Mouse (Mus musculus): Measurements from ENCODE around the gene Mfsd11. TPM values are rescaled to one million over a fixed set of nuclear protein-coding genes. Genes with fewer than 3 reads are reported as not detected.
"Not testable (repeated sequence)": the region's sequence is repeated elsewhere in the genome, so short reads cannot be mapped to it uniquely, and the experiment has no call there.

The Mfsd11 gene
- polyA plus RNA-seq, 1 experiment from 2014 or later: 46.3 TPM

DNA sequence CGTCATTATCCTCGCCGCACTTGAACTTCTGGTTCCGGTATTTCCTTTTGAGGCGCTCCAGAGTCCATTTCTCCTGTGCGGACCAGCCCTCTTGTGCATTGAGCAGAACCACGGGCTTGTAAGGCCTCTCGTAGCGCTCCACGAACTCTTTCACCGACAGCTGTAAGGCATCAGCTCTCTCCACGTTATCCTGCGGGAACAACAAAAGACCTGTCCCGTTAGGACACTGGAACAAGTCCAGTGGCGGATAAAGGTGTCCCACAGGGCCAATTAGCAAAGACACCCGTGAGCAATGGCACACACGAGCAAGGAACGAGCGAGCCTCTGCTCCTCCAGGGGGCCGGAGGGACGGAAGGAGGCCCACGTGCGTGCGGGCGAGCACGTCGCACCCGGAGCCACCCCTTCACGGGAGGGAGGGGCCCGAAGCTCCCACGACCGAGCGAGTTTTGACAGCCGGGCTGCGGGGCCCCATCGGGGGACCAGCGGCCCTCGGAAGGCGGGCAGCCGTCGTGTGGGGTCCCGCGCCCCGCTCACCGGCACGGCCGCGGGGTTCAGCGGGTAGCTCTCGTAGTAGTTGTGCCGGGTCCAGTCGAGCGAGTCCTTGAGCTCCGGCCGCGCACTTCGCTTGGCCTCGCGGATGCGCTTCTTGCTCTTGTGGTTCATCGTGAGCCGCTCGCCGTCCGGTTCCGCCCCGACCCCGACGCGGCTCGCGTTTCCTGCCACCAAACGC is 9.5 kb upstream of the Mfsd11 start:
- ATAC-seq (ENCODE audit: low FRiP score, low read depth): peak; percentile 48; the same call in 1 of the 2 replicates
- Histone ChIP-seq H3K4me1 (peaks cover 45% of the 10 kb centered on the region), H3K9ac (replicated peaks) (peak overlapping the region; percentile 80), H3K27ac (replicated peaks) (peak overlapping the region; percentile 97), H3K4me3 (peak overlapping the region; percentile 79), H3K9me3 (no peaks in the 10 kb centered on the region), H3K4me2 (replicated peaks) (peak overlapping the region; percentile 81), H3K27me3 (no peaks in the 10 kb centered on the region), H3K36me3 (peaks cover 36% of the 10 kb centered on the region)
- WGBS: under 1% methylated on average over 71 of the region's 73 CpGs

DNA sequence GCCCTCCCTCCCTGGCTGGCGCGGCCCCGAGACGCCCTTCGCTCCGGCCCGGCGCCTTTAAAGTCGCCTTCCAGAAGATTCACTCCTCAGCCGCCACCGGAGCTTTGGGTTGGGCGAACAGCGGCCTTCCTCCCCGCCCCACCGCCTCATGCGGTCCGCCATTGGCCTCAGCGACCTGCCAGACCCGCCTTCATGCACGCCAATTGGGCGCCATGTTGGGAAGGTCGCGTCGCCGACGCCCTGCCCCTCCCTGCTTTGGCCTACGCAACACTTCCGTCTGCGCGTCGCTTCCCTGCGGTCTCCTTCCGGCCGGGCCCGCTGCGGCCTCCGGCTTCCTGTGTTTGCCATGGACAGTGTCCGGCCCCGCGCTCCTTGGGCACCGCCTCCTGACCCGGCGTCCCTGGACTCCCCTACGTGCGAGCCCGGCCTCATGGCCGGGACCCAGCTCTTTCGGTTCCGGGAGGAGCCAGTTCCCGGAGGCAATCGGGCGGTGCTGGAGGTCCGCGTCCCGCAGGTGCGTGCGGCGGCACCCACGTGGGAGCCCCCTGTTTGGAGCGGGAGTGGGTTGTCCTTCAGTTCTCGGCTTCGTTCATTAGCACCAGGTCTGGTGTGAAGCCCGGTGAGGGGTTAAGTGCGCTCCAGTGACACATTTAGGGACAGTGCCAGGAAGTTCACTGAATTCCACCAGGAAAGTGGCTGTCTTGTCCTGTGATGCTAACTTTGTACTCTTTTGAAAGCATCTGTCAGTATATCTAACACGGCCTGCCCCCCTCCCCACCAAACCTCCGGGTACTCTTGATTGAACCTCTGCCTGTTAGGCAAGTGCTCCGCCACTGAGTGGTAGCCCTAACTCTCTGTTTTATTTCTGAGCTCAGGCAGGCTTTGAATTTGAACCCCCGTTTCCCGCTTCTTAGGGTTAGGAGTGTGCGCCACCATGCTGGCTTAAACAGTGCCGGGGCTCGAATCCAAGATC is 8.7 kb upstream of the Mfsd11 start, which contains the start of the genes Mettl23 and Jmjd6:
TSS of gene Mettl23 (plus strand) at position 18 of the 973 bp plus-strand sequence.
TSS of gene Jmjd6 (minus strand) at position 189 of the 973 bp plus-strand sequence.
- Histone ChIP-seq H3K9me3 (no peaks in the 10 kb centered on the region), H3K27ac (replicated peaks) (peak within 1 kb of the TSS; percentile 97), H3K9ac (replicated peaks) (peak within 1 kb of the TSS; percentile 80), H3K4me3 (peak within 1 kb of the TSS; percentile 79), H3K4me1 (peaks cover 45% of the 10 kb centered on the region), H3K4me2 (replicated peaks) (peak within 1 kb of the TSS; percentile 81), H3K27me3 (no peaks in the 10 kb centered on the region), H3K36me3 (peaks cover 36% of the 10 kb centered on the region)
- WGBS: 1% methylated on average over 65 of the region's 72 CpGs
- ATAC-seq (ENCODE audit: low FRiP score, low read depth): peak; percentile 95

DNA sequence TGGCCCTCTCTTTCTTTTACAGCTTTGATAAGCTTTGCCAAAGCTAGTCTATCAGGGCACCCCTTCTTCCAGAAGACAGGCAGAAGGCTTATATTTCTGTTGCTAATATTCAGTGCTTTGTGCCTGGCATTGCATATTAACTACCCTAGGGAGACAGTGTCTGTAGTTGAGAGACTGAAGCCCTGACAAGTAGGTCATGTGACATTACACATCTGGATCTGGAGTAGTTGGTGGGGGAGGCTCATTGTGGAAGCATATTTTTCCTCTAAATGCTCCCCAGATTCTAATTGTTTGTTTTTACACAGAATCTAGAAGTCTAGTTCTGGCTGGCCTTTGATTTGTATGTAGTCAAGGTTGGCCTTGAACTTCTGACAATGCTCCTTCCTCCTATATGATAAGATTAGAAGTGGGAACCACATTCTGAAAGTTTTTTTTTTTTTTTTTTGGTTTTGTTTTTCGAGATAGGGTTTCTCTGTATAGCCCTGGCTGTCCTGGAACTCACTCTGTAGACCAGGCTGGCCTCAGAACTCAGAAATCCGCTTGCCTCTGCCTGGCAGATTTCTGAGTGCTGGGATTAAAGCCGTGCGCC is 5.6 kb upstream of the Mfsd11 start:
- Histone ChIP-seq H3K27me3 (no peaks in the 10 kb centered on the region), H3K4me1 (peaks cover 33% of the 10 kb centered on the region), H3K4me2 (replicated peaks) (no peak overlapping the region), H3K9ac (replicated peaks) (no peak overlapping the region), H3K9me3 (no peaks in the 10 kb centered on the region), H3K36me3 (peaks cover 31% of the 10 kb centered on the region), H3K4me3 (no peak overlapping the region), H3K27ac (replicated peaks) (0 out of 2 replicates have a peak overlapping the region, but pooled peaks have one; percentile 6)
- WGBS: 79% methylated on average over 4 of the region's 4 CpGs
- ATAC-seq (ENCODE audit: low FRiP score, low read depth): no peak

DNA sequence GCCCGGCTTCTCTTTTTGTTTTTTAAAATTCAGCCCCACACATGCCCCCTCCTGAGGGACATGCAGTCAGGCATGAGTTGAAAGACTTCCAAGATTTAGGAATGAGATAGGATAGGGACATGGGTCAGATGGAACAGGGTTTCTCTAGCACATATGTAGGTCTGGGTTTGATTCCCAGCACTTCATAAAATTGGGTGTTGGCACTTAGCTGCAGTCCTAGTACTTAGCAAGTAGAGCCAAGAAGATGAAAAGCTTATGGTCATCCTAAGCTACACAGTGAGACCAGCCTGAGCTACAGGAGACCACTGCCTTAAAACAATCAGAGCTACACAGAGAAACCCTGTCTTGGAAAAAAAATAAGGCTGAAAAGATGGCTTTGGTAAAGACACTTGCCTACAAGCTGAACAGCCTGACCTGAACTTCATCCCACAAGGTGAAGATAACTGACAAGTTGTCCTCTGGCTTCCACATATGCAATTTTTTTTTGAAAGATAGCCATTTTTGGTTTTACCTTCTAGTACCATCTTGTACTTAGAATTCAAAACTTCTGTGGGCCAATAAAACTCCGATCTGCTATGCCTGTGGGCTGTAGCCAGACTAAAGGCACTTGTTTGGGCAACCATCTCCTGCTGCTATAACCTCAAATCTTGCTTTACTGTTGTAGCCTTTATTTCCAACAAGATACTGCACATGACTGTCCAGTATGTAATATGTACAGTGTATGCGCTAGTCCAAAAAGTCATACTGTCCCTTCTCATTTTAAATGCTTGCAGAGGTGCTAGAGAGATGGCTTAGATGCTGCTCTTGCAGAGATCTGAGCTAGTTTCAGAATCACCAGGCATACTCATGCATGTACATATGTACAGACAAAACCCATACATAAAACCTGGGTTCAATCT is 4.8 kb upstream of the Mfsd11 start:
- Histone ChIP-seq H3K9ac (replicated peaks) (no peak overlapping the region), H3K27ac (replicated peaks) (no peak overlapping the region), H3K4me3 (no peak overlapping the region), H3K4me1 (peaks cover 28% of the 10 kb centered on the region), H3K9me3 (no peaks in the 10 kb centered on the region), H3K4me2 (replicated peaks) (no peak overlapping the region), H3K36me3 (peaks cover 31% of the 10 kb centered on the region), H3K27me3 (no peaks in the 10 kb centered on the region)
- no peak for ATAC-seq (ENCODE audit: low FRiP score, low read depth)
- WGBS: 92% methylated on average over 3 of the region's 3 CpGs

DNA sequence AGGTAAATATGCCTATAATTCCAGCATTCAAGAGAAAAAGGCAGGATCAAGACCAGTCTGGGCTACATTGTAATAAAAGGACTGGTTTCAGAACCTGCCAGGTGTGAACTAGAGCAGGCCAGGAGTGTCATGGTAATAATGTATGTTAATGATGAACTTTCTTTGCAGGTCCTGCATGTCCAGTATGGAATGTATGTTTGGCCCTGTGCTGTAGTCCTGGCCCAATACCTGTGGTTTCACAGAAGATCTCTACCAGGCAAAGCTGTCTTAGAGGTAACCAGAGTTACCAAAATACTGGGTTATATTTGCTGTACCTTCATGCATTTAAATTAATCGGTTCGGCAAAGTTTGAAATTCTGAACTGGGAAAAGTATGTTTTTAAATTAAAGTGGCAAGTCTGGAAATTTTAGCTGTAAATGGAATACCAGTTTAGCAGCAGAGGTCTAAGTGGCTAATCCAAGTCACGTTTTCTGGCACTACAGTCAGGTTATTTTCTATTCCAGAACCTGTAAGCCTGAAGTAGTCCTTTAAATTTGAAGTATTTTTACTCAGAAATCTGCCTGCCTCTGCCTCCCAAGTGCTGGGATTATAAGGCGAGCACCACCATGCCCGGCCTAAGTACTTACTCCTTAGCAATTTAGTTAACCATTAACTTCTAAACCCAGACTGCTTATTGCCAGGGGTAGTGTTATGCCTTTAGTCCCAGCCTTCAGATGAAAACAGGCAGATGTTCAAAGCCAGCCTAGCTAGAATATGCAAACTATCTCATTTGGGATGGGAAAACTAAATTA is 4.0 kb upstream of the Mfsd11 start:
- ATAC-seq (ENCODE audit: low FRiP score, low read depth): no peak
- Histone ChIP-seq H3K4me1 (peaks cover 28% of the 10 kb centered on the region), H3K9ac (replicated peaks) (no peak overlapping the region), H3K27me3 (no peaks in the 10 kb centered on the region), H3K4me3 (no peak overlapping the region), H3K36me3 (peaks cover 31% of the 10 kb centered on the region), H3K4me2 (replicated peaks) (no peak overlapping the region), H3K9me3 (no peaks in the 10 kb centered on the region), H3K27ac (replicated peaks) (no peak overlapping the region)
- WGBS: 87% methylated on average over 5 of the region's 5 CpGs

DNA sequence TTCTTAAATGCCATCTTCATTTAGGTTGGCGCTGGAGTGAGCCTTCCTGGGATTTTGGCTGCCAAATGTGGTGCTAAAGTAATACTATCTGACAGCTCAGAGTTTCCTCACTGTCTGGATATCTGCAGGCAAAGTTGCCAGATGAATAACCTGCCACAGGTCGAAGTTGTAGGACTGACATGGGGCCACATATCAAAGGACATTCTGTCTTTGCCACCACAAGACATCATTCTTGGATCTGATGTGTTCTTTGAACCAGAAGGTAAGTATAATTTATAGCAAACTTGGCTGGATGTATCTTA is 3.4 kb upstream of the Mfsd11 start:
- not testable (repeated sequence) for H3K9ac ChIP-seq (replicated peaks); H3K4me2 ChIP-seq (replicated peaks); H3K4me3 ChIP-seq; ATAC-seq (ENCODE audit: low FRiP score, low read depth); H3K27ac ChIP-seq (replicated peaks); H3K27me3 ChIP-seq; H3K9me3 ChIP-seq
- WGBS: 79% methylated on average over 2 of the region's 2 CpGs
- H3K4me1 ChIP-seq: peaks cover 27% of the 10 kb centered on the region
- H3K36me3 ChIP-seq: peaks cover 31% of the 10 kb centered on the region

DNA sequence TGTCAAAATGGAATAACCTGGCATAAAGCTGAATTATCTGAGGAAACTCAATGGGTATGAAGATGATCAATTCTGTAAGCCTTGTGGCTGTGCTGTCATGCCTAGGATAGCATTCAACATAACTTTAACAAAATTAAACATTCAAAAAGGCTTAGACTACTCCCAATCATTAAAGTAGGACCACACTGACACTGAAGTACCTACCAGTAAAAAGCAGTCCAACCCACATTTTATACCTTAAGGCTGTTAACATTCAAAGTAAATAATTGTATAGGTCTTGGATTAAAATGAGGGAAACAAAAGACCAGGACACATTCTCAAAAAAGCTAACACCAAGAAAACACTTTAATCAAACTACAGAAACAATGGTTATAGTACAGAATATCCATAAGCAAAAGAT is 2.7 kb upstream of the Mfsd11 start:
- H3K27me3 ChIP-seq: no peaks in the 10 kb centered on the region
- no peak overlapping the region for H3K9ac ChIP-seq (replicated peaks)
- ATAC-seq (ENCODE audit: low FRiP score, low read depth): no peak
- peaks cover 31% of the 10 kb centered on the region for H3K36me3 ChIP-seq
- H3K4me1 ChIP-seq: peaks cover 26% of the 10 kb centered on the region
- no peak overlapping the region for H3K4me3 ChIP-seq
- H3K27ac ChIP-seq (replicated peaks): no peak overlapping the region
- no peak overlapping the region for H3K4me2 ChIP-seq (replicated peaks)
- no peaks in the 10 kb centered on the region for H3K9me3 ChIP-seq

DNA sequence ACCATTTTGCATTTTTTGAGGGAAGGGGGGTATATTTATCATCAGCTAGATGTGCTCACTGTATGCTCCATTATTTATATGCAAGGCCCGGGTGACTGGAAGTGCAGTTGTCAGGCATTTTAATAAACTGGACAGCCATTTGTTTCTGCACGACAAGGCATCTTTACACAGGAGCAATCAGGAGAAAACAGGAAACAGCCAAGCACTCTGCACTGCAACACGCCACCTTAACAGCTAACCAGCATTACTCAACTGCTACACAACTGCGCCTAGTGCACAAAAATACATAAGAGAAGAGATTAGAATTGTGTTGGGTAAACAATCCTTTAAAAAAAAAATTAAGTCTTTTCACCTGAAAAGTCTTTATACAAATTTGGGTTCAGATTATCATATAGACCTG is 2.2 kb upstream of the Mfsd11 start:
- Histone ChIP-seq H3K27ac (replicated peaks) (no peak overlapping the region), H3K4me2 (replicated peaks) (peak overlapping the region; percentile 84), H3K4me3 (peak overlapping the region; percentile 21; the same call in 1 of the 2 replicates), H3K9me3 (no peaks in the 10 kb centered on the region), H3K27me3 (no peaks in the 10 kb centered on the region), H3K9ac (replicated peaks) (0 out of 2 replicates have a peak overlapping the region, but pooled peaks have one; percentile 24), H3K36me3 (peaks cover 31% of the 10 kb centered on the region), H3K4me1 (peaks cover 30% of the 10 kb centered on the region)
- ATAC-seq (ENCODE audit: low FRiP score, low read depth): no peak
- 69% methylated on average over 4 of the region's 4 CpGs for WGBS

DNA sequence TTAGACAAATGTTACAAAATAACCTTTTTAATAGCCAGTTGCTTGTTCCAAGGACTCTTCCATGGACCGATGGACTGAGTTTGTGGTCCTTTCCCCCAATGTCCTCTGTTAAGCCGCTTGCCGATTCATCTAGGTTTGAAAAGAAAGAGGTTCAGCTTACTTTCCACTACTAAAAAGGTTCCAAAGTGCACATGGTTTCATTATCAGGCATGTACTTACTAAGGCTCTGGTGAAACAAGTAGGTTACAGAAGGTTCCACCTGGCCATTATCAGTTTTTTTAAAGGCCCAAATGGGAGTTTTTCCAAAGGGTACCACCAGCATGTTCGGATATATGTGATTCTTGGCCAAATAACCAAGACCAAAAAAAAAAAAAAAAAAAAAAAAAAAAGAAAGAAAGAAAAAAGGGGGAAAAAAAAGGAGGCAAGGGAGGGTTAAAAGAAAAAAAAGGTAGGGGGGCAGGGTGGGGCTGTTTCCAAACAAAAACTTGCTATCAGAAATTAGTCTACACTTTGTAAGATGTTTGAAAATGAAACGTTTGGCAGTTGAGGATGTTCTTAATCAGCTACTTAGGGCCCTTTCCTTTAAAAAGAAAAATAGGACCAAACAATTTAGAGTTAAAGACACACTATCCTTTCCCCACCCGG is 1.3 kb upstream of the Mfsd11 start:
- 40% methylated on average over 6 of the region's 6 CpGs for WGBS
- no peak for ATAC-seq (ENCODE audit: low FRiP score, low read depth)

DNA sequence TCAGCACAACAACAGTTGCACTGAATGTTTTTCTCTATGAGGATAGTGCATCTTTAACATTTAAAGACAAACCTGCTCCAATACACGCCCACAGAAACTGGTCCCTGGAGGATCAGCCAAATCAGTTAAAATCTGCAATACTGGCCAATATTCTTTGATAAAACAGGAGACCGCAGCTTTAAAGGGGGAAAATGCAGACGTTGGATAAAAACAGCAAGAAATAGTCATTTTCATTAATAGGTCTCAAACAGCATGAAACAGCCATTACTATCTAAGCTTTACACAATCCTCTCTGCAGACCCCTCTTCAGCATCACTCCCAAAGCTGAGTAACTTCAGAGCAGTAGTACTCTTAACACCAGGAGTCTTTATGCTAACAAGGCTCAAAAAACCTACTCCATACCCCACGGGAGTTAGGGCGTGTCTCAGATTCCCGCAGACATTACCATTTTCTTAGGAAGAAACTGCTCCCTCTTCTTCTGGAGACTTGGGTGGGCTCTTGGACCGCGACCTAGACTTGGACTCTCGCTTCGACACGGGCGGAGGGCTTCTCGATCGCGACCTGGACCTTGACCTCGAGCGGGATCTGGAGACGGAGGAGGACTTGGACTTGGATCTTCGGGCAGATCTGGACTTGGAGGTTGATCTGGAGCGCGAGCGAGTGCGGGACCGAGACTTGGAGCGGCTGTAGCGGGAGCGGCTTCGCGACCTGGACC is 507 bp upstream of the Mfsd11 start:
- peak overlapping the region; percentile 84 for H3K4me2 ChIP-seq (replicated peaks)
- under 1% methylated on average over 26 of the region's 29 CpGs for WGBS
- peak overlapping the region; percentile 92 for H3K4me3 ChIP-seq
- H3K36me3 ChIP-seq: peaks cover 34% of the 10 kb centered on the region
- peak overlapping the region; percentile 96 for H3K27ac ChIP-seq (replicated peaks)
- H3K4me1 ChIP-seq: peaks cover 22% of the 10 kb centered on the region
- H3K9ac ChIP-seq (replicated peaks): peak overlapping the region; percentile 99
- H3K9me3 ChIP-seq: no peaks in the 10 kb centered on the region
- ATAC-seq (ENCODE audit: low FRiP score, low read depth): no peak
- no peaks in the 10 kb centered on the region for H3K27me3 ChIP-seq

More for the DNA sequence above, 1.3 kb upstream of the Mfsd11 start:
- Histone ChIP-seq H3K9ac (replicated peaks) (peak overlapping the region; percentile 99), H3K4me3 (peak overlapping the region; percentile 92), H3K27ac (replicated peaks) (no peak overlapping the region), H3K36me3 (peaks cover 33% of the 10 kb centered on the region), H3K9me3 (no peaks in the 10 kb centered on the region), H3K27me3 (no peaks in the 10 kb centered on the region), H3K4me2 (replicated peaks) (peak overlapping the region; percentile 84), H3K4me1 (peaks cover 30% of the 10 kb centered on the region)

Data from midbrain, embryonic 12.5 days (tissue).